Mouse (Mus musculus): Measurements from ENCODE around the gene Hist1h2ag. TPM values are rescaled to one million over a fixed set of nuclear protein-coding genes. Genes with fewer than 3 reads are reported as not detected.

Hist1h2ag gene
- polyA plus RNA-seq, 1 experiment from 2014 or later, result 16.0 TPM

DNA sequence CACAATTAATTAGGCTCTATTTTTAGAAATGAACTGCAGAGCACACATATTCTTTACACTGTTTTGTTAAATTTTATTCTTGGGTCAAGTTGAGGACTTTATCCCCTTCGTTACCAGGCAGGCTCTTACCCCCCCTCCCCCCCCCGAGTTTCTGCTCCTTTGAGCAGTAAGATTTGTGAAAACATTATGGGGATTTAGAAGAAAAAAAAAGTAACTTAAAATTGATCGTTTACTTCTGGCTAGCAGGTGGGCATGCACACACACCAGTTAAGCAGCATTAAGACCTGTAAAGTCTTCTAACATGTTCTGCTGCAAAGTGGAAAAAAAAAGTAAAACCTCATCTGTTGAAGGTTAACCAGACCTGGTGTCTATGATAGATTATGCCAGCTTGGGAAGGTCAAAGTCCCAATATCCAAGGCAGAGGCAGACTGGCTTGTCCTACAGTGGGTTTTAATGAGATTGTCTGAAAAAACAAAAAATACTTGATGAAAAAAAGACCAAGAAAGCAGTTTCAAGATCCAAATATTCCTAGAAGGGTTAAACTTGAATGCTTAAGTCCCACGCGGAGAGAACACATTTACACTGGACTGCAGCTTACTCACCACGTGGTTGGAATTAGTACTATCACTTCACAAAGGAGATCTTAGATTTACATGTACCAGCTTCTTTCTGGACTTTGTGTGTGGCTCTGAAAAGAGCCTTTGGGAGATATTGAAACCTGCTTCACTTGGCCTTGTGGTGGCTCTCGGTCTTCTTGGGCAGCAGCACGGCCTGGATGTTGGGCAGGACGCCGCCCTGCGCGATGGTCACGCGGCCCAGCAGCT, 8.1 kb downstream of the Hist1h2ag start:
- H3K9me3 ChIP-seq (ENCODE audit: control insufficient read depth), result no peaks in the 10 kb centered on the region
- H3K4me3 ChIP-seq (ENCODE audit: low read depth, low read length), result peak overlapping the region; percentile 36
- no peak for TF ChIP-seq CTCF (IDR thresholded peaks at IDR 0.05; ENCODE audit: low read depth)
- H3K9ac ChIP-seq (ENCODE audit: low read depth, low read length), result no peak overlapping the region
- no peaks in the 10 kb centered on the region for H3K4me1 ChIP-seq (replicated peaks; ENCODE audit: control insufficient read depth, insufficient read depth, low read length)
- peak; percentile 58 for ATAC-seq
- peak overlapping the region; percentile 61 for H3K4me2 ChIP-seq (replicated peaks; ENCODE audit: low read depth)
- H3K27ac ChIP-seq (ENCODE audit: low read depth, low read length), result peak overlapping the region; percentile 60
- no peaks in the 10 kb centered on the region for H3K36me3 ChIP-seq (ENCODE audit: control insufficient read depth, insufficient read depth)
- H3K27me3 ChIP-seq (replicated peaks; ENCODE audit: control insufficient read depth, insufficient read depth, low read length), result no peaks in the 10 kb centered on the region
- under 1% methylated on average over 11 of the region's 14 CpGs for WGBS

DNA sequence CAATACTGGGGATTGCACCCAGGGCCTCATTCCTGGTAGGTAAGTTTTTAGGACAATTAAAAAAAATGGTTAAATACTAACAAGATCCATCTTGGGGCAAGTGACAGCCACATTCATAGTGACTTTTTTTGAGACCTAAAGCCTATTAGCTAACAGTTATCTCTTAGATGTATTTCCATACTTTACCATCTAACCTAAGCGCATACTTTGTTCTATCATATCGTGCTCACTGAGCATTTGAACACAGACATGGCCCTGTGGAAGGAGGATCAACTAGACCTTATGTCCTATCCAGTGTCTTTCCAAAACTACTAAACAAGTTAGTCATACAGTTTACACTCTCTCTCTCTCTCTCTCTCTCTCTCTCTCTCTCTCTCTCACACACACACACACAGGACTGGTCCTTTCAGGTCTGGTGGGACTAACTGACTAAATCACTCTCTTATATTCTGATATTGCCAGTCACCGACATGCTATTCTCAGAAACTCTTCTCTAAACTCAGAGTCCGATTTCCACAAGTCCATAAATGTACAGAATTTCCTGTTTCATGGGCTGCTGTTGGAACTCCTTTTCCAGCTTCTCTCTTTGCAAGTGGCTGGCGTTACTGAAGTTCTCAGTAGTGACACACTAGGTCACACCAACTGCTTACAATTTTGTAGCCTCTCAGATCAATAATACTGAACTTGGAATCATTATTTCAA, 8.9 kb downstream of the Hist1h2ag start:
- WGBS, result 24% methylated on average over 5 of the region's 5 CpGs
- Histone ChIP-seq H3K27ac (ENCODE audit: low read depth, low read length) (no peak overlapping the region), H3K4me3 (ENCODE audit: low read depth, low read length) (no peak overlapping the region), H3K4me2 (replicated peaks; ENCODE audit: low read depth) (peak overlapping the region; percentile 61), H3K9me3 (ENCODE audit: control insufficient read depth) (no peaks in the 10 kb centered on the region), H3K27me3 (replicated peaks; ENCODE audit: control insufficient read depth, insufficient read depth, low read length) (no peaks in the 10 kb centered on the region), H3K36me3 (ENCODE audit: control insufficient read depth, insufficient read depth) (no peaks in the 10 kb centered on the region), H3K9ac (ENCODE audit: low read depth, low read length) (no peak overlapping the region), H3K4me1 (replicated peaks; ENCODE audit: control insufficient read depth, insufficient read depth, low read length) (no peaks in the 10 kb centered on the region)
- no peak for ATAC-seq
- no peak for TF ChIP-seq CTCF (IDR thresholded peaks at IDR 0.05; ENCODE audit: low read depth)

DNA sequence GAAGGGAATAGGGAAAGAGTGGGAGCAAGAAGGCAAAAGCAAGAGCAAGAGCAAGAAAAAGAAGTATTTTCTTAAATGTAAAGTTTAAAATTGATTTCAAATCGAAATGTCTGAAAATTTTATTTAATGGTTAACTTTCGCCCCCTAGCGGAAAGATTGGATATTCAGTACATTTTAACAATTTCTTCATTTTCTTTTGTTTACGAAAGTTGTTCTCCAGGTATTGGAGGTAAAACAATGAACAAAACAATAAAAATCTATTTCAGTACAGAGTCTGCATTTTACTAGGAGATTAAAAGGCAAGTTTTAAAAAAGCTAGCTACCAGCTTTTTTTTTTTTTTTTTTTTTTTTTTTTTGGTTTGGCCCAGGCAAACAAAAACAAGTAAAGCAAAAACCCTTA, 12.3 kb downstream of the Hist1h2ag start:
- Histone ChIP-seq H3K9me3 (ENCODE audit: control insufficient read depth) (no peaks in the 10 kb centered on the region), H3K27me3 (replicated peaks; ENCODE audit: control insufficient read depth, insufficient read depth, low read length) (no peaks in the 10 kb centered on the region), H3K36me3 (ENCODE audit: control insufficient read depth, insufficient read depth) (no peaks in the 10 kb centered on the region), H3K4me2 (replicated peaks; ENCODE audit: low read depth) (no peak overlapping the region), H3K9ac (ENCODE audit: low read depth, low read length) (no peak overlapping the region), H3K4me3 (ENCODE audit: low read depth, low read length) (no peak overlapping the region), H3K27ac (ENCODE audit: low read depth, low read length) (no peak overlapping the region), H3K4me1 (replicated peaks; ENCODE audit: control insufficient read depth, insufficient read depth, low read length) (no peaks in the 10 kb centered on the region)
- peak; percentile 55 for TF ChIP-seq CTCF (IDR thresholded peaks at IDR 0.05; ENCODE audit: low read depth)
- 9% methylated on average over 4 of the region's 4 CpGs for WGBS
- ATAC-seq, result no peak

DNA sequence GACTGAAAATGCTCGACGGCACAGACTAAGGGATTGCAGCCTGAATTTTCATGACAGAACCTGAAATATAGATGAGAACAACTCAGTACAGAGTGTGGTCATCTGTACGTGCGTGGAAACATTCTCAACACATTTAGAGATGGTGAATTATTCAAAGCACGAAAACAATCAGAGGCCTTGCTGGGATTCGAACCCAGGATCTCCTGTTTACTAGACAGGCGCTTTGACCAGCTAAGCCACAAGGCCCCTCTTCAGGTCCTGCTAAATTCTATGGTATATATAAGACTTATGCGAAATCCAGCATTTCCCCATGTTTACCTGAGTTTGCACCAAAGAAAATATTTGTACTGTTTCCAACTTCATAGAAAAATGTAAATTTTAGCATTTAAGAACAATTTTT, 12.8 kb downstream of the Hist1h2ag start:
- Histone ChIP-seq H3K27ac (ENCODE audit: low read depth, low read length) (no peak overlapping the region), H3K27me3 (replicated peaks; ENCODE audit: control insufficient read depth, insufficient read depth, low read length) (no peaks in the 10 kb centered on the region), H3K9me3 (ENCODE audit: control insufficient read depth) (no peaks in the 10 kb centered on the region), H3K4me3 (ENCODE audit: low read depth, low read length) (no peak overlapping the region), H3K36me3 (ENCODE audit: control insufficient read depth, insufficient read depth) (no peaks in the 10 kb centered on the region), H3K9ac (ENCODE audit: low read depth, low read length) (no peak overlapping the region), H3K4me2 (replicated peaks; ENCODE audit: low read depth) (no peak overlapping the region), H3K4me1 (replicated peaks; ENCODE audit: control insufficient read depth, insufficient read depth, low read length) (no peaks in the 10 kb centered on the region)
- no peak for ATAC-seq
- 46% methylated on average over 8 of the region's 8 CpGs for WGBS
- no peak for TF ChIP-seq CTCF (IDR thresholded peaks at IDR 0.05; ENCODE audit: low read depth)

DNA sequence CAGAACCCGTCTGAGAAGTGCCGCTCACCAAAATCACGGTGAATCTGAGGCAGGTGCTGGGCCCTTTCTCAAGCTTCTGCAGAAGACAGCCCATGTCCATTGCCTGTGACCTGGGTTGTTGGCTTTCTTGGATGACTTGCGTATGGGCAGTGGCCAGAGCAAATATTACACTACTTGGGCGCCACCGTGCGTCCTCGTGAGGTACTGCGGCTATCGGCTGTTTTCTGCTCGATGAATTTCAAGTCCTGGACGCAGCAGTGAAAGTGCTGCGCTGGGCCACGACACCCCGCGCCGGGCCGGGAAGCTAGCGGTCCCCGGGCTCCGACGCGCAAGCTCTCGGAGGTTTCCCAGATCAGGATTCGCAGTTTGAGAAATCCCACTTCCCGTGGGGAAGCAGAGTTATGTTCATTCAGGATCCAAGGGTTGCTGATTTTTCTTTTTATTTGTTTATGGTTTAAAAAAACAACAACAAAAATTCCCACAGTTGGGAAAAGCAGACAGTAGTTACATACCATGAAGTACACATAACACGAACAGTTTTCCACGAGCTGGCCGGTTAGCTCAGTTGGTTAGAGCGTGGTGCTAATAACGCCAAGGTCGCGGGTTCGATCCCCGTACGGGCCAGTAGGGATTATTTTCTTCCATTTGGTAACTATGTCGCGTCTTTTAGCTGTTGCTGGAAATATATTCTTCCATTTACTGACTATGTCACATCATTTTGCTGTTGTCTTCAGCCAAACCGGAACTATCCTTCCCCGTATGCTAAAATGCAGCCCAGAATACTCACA, 13.9 kb downstream of the Hist1h2ag start:
- peak; percentile 96 for TF ChIP-seq CTCF (IDR thresholded peaks at IDR 0.05; ENCODE audit: low read depth)
- H3K9ac ChIP-seq (ENCODE audit: low read depth, low read length), result peak overlapping the region; percentile 47; the same call in 1 of the 2 replicates
- H3K27me3 ChIP-seq (replicated peaks; ENCODE audit: control insufficient read depth, insufficient read depth, low read length), result no peaks in the 10 kb centered on the region
- H3K4me1 ChIP-seq (replicated peaks; ENCODE audit: control insufficient read depth, insufficient read depth, low read length), result no peaks in the 10 kb centered on the region
- peak; percentile 80 for ATAC-seq
- H3K36me3 ChIP-seq (ENCODE audit: control insufficient read depth, insufficient read depth), result no peaks in the 10 kb centered on the region
- H3K9me3 ChIP-seq (ENCODE audit: control insufficient read depth), result no peaks in the 10 kb centered on the region
- H3K4me3 ChIP-seq (ENCODE audit: low read depth, low read length), result peak overlapping the region; percentile 53
- 2% methylated on average over 40 of the region's 40 CpGs for WGBS
- peak overlapping the region; percentile 63 for H3K4me2 ChIP-seq (replicated peaks; ENCODE audit: low read depth)
- H3K27ac ChIP-seq (ENCODE audit: low read depth, low read length), result 0 out of 2 replicates have a peak overlapping the region, but pooled peaks have one; percentile 60

Measured in intestine, postnatal 0 days (tissue).